In the genomic region with DNA sequence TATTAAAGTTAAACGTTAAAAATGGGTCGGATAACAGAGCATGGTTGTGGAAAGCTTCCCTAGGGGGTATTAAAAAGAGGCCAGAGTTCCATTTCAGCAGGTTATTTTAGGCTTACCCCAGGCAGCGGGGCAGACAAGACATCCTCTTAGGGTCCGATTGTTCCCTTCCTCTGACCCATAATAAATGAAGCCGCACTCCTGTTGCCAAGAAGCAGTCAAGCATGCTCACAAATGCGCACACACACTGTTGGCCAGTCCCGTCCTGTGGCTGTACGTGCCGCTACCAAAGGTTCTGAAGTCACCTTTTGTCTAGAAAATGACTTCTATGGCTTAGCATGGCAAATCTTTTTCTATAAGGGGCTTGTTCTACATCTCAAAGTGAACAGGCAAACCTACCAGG, we compare ENCODE assay signal across 11 mouse cellular contexts.
DNase-seq lines count a peak whose midpoint lies in the region; ATAC-seq and TF ChIP-seq lines count a peak whose summit lies in the region.
"Had no signal": no experiment of that assay in that cellular context is flagged by ENCODE, and none has a peak within 500 bp of the region (broad histone marks: within the 10 kb centered on the region; RNA-seq: fewer than 3 reads in every experiment).

No protein-coding gene starts in this region.

- H3K9me3 ChIP-seq in hindbrain, embryonic 12.5 days (replicated peaks): no peaks in the 10 kb centered on the region
- H3K9me3 ChIP-seq in midbrain, embryonic 14.5 days (ENCODE audit: control insufficient read depth, low read length): no peaks in the 10 kb centered on the region
- no peaks in the 10 kb centered on the region for H3K9me3 ChIP-seq in intestine, postnatal 0 days (ENCODE audit: control insufficient read depth)
- H3K9me3 ChIP-seq: liver, embryonic 13.5 days had no signal

- WGBS in hindbrain, embryonic 12.5 days: 19% methylated on average over 9 of the region's 9 CpGs
- WGBS in midbrain, embryonic 14.5 days: 6% methylated on average over 9 of the region's 9 CpGs
- 84% methylated on average over 9 of the region's 9 CpGs for whole genome bisulfite sequencing in intestine, postnatal 0 days

- no peak for TF ChIP-seq CTCF in Patski (IDR thresholded peaks at IDR 0.05)
- TF ChIP-seq CTCF in intestine, postnatal 0 days (IDR thresholded peaks at IDR 0.05; ENCODE audit: low read depth): no peak

- POLR2A ChIA-PET in Patski (lab: Charles Lee): no interaction called here

- peak overlapping the region; percentile 28; the same call in 1 of the 2 replicates for H3K4me2 ChIP-seq in hindbrain, embryonic 12.5 days (replicated peaks)
- 0 out of 2 replicates have a peak overlapping the region, but pooled peaks have one; percentile 7 for H3K4me2 ChIP-seq in midbrain, embryonic 14.5 days (ENCODE audit: low read length)
- H3K4me2 ChIP-seq in intestine, postnatal 0 days (replicated peaks; ENCODE audit: low read depth): no peak overlapping the region
- H3K4me2 ChIP-seq: liver, embryonic 13.5 days had no signal

- peak; percentile 20 for DNase-seq in cerebellum, adult 9-10 months
- no peak for DNase-seq in cerebellum, adult 8-10 months
- peak; percentile 49 for DNase-seq in Patski (ENCODE audit: low read depth, low spot score)
- peak; percentile 29 for DNase-seq in midbrain, embryonic 14.5 days
- no peak for DNase-seq in spleen, postnatal 14 days (ENCODE audit: low spot score in 2 of 2)
- DNase-seq: heart, adult 2 months; liver, embryonic 13.5 days; thymus, postnatal 4 days had no signal

- H3K4me3 ChIP-seq in hindbrain, embryonic 12.5 days: no peak overlapping the region
- H3K4me3 ChIP-seq in midbrain, embryonic 14.5 days (replicated peaks; ENCODE audit: low read depth, low read length): no peak overlapping the region
- H3K4me3 ChIP-seq in intestine, postnatal 0 days (ENCODE audit: low read depth, low read length): no peak overlapping the region
- H3K4me3 ChIP-seq: heart, adult 2 months; liver, embryonic 13.5 days had no signal

- CTCF ChIA-PET in Patski (lab: Charles Lee): no interaction called here

- H3K36me3 ChIP-seq in hindbrain, embryonic 12.5 days: no peaks in the 10 kb centered on the region
- no peaks in the 10 kb centered on the region for H3K36me3 ChIP-seq in midbrain, embryonic 14.5 days (ENCODE audit: control insufficient read depth, insufficient read depth, low read length)
- no peaks in the 10 kb centered on the region for H3K36me3 ChIP-seq in intestine, postnatal 0 days (ENCODE audit: control insufficient read depth, insufficient read depth)
- H3K36me3 ChIP-seq: liver, embryonic 13.5 days had no signal

- H3K4me1 ChIP-seq in hindbrain, embryonic 12.5 days: peaks cover 11% of the 10 kb centered on the region
- H3K4me1 ChIP-seq in midbrain, embryonic 14.5 days (ENCODE audit: control insufficient read depth, insufficient read depth, low read length): 0 out of 2 replicates have a peak, but pooled peaks cover 10% of the 10 kb centered on the region
- no peaks in the 10 kb centered on the region for H3K4me1 ChIP-seq in intestine, postnatal 0 days (replicated peaks; ENCODE audit: control insufficient read depth, insufficient read depth, low read length)
- H3K4me1 ChIP-seq: liver, embryonic 13.5 days had no signal

- in situ Hi-C loops in Patski (cut with MboI; ENCODE audit: low pct_unique_long_range_greater_than_20kb): no loop called here

- no peaks in the 10 kb centered on the region for H3K27me3 ChIP-seq in Patski
- no peaks in the 10 kb centered on the region for H3K27me3 ChIP-seq in hindbrain, embryonic 12.5 days
- H3K27me3 ChIP-seq in midbrain, embryonic 14.5 days (ENCODE audit: control insufficient read depth, insufficient read depth, low read length): no peaks in the 10 kb centered on the region
- no peaks in the 10 kb centered on the region for H3K27me3 ChIP-seq in intestine, postnatal 0 days (replicated peaks; ENCODE audit: control insufficient read depth, insufficient read depth, low read length)
- H3K27me3 ChIP-seq: liver, embryonic 13.5 days had no signal

- ATAC-seq in Patski: peak; percentile 6
- ATAC-seq in hindbrain, embryonic 12.5 days (ENCODE audit: low FRiP score): peak; percentile 43; the same call in 1 of the 2 replicates
- ATAC-seq in midbrain, embryonic 14.5 days (ENCODE audit: low FRiP score, low TSS enrichment): no peak
- ATAC-seq in erythroid progenitor cell, adult 5-6 weeks (replicated peaks; ENCODE audit: low FRiP score, poor library complexity, severe bottlenecking): no peak
- no peak for ATAC-seq in intestine, postnatal 0 days

- no peak overlapping the region for H3K9ac ChIP-seq in hindbrain, embryonic 12.5 days
- no peak overlapping the region for H3K9ac ChIP-seq in midbrain, embryonic 14.5 days (replicated peaks; ENCODE audit: low read length)
- H3K9ac ChIP-seq in intestine, postnatal 0 days (ENCODE audit: low read depth, low read length): no peak overlapping the region
- H3K9ac ChIP-seq: liver, embryonic 13.5 days had no signal

- no peak overlapping the region for H3K27ac ChIP-seq in hindbrain, embryonic 12.5 days
- no peak overlapping the region for H3K27ac ChIP-seq in midbrain, embryonic 14.5 days (replicated peaks; ENCODE audit: low read depth, low read length)
- no peak overlapping the region for H3K27ac ChIP-seq in intestine, postnatal 0 days (ENCODE audit: low read depth, low read length)
- H3K27ac ChIP-seq: heart, adult 2 months; liver, embryonic 13.5 days had no signal

Comparison
In these comparisons a context has a peak if more than half of its experiments do, and no peak if none do; other contexts are left out.
1. DNase-seq: peak in cerebellum, adult 9-10 months (single experiment), Patski (single experiment) and midbrain, embryonic 14.5 days (single experiment); none in cerebellum, adult 8-10 months (single experiment) and spleen, postnatal 14 days (0 of 2).
2. ATAC-seq: peak in Patski (single experiment) and hindbrain, embryonic 12.5 days (single experiment); none in midbrain, embryonic 14.5 days (single experiment), erythroid progenitor cell, adult 5-6 weeks (single experiment) and intestine, postnatal 0 days (single experiment).